Mouse (Mus musculus) embryonic fibroblast, embryonic 13.5 days (primary cell): ENCODE data around the gene Ddr1.

Source experiments
- CTCF ChIP-seq: IDR thresholded peaks from 2 replicates; pipeline ENCODE4 v1.5.1; 2011; ENCODE audit warnings: mild to moderate bottlenecking, control low read depth, low read length, moderate library complexity, borderline replicate concordance; ENCODE audit not compliant: insufficient read depth
- POLR2A ChIP-seq: IDR thresholded peaks from 2 replicates; pipeline ENCODE4 v1.6.1; 2011; ENCODE audit warnings: low read depth, mild to moderate bottlenecking, control low read depth, low read length, moderate library complexity

- TF ChIP-seq POLR2A (peak; percentile 55; the same call in 1 of the 2 replicates), CTCF (no peak)
Observed at GRCm38 (mm10) chr17:35673416-35674035, 30.9 kb downstream of the Ddr1 start, which contains the start of gene Gtf2h4.
